Mouse (Mus musculus) heart, postnatal 4 days (tissue): ENCODE measurements around the gene Coro2a. TPM values are rescaled to one million over a fixed set of nuclear protein-coding genes. Genes with fewer than 3 reads are reported as not detected.
"Not testable (repeated sequence)": the region's sequence is repeated elsewhere in the genome, so short reads cannot be mapped to it uniquely, and the experiment has no call there.

Experiments
- DNase-seq: peaks from one replicate; pipeline ENCODE4 v3.0.0; 2021
- total RNA-seq, 2 experiments: library from RNA; stranded (reverse); gene quantifications; 2 replicates each; pipeline ENCODE4 v1.2.3; 2021

Coro2a gene
- total RNA-seq, 2 experiments from 2014 or later: 0.25 to 0.48 TPM

DNA sequence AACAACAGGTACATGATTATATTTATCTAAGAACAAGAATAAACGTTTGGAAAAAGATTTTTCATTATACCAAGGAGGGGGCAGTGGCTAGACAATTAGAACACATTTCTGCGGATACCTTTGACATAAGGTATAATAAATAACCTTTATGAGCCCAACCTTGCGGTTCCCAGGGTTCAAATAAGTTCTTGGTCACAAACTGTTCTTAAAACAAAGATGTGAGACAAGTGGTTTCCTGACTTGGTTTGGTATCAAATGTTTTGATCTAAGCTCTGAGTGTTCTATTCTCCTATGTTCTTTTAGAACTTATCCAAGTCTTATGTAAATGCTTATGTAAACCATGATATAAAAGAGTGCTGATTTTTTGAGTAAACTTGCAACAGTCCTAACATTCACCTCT, 17.5 kb downstream of the Coro2a start:
- not testable (repeated sequence) for DNase-seq

DNA sequence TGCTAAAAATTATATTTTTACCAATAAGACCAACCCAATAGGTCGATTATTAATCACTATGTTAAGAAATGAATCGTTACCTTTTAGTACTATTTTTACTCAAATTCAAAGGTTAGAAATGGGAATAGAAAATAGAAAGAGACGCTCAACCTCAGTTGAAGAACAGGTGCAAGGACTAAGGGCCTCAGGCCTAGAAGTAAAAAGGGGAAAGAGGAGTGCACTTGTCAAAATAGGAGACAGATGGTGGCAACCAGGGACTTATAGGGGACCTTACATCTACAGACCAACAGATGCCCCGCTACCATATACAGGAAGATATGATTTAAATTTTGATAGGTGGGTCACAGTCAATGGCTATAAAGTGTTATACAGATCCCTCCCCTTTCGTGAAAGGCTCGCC, 17.9 kb downstream of the Coro2a start:
- DNase-seq: not testable (repeated sequence)

GRCm38 (mm10) chr4:46582024-46582423, 20.0 kb downstream of the Coro2a start:
- not testable (repeated sequence) for DNase-seq

DNA sequence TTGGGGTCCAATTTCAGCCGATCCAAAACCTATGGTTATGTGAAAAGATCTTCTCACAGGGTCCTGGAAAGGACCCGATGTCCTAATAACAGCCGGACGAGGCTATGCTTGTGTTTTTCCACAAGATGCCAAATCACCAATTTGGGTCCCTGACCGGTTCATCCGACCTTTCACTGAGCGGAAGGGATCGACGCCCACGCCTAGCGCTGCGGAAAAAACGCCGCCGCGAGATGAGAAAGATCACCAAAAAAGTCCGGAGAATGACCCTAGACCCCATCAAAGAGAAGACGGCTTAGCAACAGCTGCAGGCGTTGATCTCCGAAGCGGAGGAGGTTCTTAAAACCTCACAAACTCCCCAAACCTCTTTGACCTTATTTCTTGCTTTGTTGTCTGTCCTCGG, 20.4 kb downstream of the Coro2a start:
- DNase-seq: not testable (repeated sequence)

DNA sequence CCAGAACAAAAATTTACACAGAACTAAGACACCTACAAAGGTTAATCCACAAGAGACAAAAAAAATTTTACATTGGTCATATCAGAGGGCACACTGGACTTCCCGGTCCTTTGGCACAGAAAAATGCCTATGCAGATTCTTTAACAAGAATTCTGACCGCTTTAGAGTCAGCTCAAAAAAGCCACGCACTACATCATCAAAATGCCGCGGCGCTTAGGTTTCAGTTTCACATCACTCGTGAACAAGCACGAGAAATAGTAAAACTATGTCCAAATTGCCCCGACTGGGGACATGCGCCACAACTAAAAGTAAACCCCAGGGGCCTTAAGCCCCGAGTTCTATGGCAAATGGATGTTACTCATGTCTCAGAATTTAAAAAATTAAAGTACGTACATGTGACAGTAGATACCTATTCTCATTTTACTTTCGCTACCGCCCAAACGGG, 21.2 kb downstream of the Coro2a start:
- peak; percentile 1 for DNase-seq

DNA sequence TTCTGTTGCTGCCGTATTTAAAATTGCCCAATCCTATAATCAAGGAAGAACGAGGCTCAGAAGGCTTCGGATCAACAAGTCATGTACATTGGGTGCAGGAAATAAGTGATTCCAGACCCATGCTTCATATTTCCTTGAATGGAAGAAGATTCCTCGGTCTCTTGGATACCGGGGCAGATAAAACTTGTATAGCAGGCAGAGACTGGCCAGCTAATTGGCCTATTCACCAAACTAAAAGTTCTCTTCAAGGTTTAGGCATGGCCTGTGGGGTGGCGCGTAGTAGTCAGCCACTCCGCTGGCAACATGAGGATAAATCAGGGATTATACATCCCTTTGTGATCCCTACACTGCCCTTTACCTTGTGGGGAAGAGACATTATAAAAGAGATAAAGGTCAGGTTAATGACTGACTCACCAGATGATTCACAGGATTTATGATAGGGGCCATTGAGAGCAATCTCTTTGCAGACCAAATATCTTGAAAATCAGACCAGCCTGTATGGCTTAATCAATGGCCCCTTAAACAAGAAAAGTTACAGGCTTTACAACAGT, 23.1 kb downstream of the Coro2a start:
- not testable (repeated sequence) for DNase-seq

GRCm38 (mm10) chr4:46578228-46578627, 23.8 kb downstream of the Coro2a start:
- peak; percentile 1 for DNase-seq

GRCm38 (mm10) chr4:46575509-46576284, 26.3 kb downstream of the Coro2a start:
- DNase-seq: not testable (repeated sequence)

- DNase-seq: peak; percentile 3
Measured at GRCm38 (mm10) chr4:46574841-46575240, 27.2 kb downstream of the Coro2a start.

- peak; percentile 12 for DNase-seq
Measured at GRCm38 (mm10) chr4:46574024-46574753, 27.8 kb downstream of the Coro2a start.

GRCm38 (mm10) chr4:46572616-46573015, 29.4 kb downstream of the Coro2a start:
- no peak for DNase-seq

- DNase-seq: peak; percentile 1
Measured at GRCm38 (mm10) chr4:46571744-46572143, 30.3 kb downstream of the Coro2a start.

- DNase-seq: no peak
Measured at GRCm38 (mm10) chr4:46569671-46570070, 32.3 kb downstream of the Coro2a start.

DNA sequence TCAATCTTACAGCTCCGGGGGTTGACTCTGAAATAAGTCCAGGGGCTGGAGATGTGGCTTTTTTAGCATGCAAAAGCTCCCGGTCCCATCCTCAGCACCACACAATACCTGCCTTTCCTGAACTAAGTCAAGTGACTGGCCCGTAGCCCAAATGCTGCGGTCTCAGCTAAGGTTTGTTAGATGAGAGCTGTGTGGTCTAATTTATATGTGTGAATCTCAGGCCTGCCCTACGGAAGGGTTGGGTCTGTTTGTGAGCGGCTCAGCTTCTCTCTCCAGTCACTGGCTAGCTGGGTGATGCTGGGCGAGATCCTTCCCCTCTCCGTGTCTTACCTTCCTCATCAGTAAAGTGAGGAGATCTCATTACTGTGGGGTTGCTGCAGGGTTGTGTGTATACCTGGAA, 33.8 kb downstream of the Coro2a start:
- peak; percentile 2 for DNase-seq

GRCm38 (mm10) chr4:46566931-46567671, 34.9 kb downstream of the Coro2a start:
- peak; percentile 3 for DNase-seq

- DNase-seq: peak; percentile 1
Measured at GRCm38 (mm10) chr4:46565393-46565955, 36.5 kb downstream of the Coro2a start.

DNA sequence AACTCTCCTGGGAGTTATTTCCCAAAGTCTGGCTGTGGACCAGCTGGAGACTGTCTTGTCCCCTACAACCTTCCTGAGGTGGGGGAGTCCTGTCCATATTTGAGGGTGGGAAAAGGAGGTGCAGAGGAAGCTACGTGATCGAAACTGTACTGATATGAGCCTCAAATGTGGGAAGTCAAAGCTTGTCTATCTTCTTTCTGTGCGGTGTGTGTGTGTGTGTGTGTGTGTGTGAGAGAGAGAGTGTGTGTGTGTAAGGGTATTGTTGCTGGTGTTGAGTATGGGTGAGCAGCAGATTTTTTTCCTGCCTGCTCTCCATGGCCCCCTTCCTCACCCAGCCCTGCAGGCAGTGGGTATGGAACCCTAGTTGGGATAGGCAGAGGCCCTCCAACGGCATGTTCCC, 37.8 kb downstream of the Coro2a start:
- no peak for DNase-seq

GRCm38 (mm10) chr4:46563847-46564246, 38.2 kb downstream of the Coro2a start:
- DNase-seq: peak; percentile 25

- DNase-seq: peak; percentile 3
Measured at GRCm38 (mm10) chr4:46562841-46563240, 39.2 kb downstream of the Coro2a start.

DNA sequence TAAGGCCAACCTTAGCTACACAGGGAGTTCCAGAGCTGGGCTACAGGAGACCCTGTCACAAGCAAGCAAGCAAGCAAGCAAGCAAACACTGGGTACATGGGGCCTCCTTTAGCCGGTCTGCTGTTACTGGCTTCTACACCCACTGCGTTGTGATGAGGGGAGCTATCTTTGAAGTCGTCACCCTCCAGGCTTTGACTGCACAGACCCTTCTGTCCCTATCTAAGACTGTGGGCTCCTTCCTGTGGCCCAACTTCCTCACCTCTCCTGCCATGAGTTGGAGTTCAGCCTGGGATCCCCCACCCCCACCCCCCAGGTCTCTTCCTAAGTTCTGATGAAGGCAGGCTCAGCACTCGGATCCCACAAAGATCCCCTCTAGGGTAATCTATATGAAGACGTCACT, 40.0 kb downstream of the Coro2a start:
- peak; percentile 1 for DNase-seq

GRCm38 (mm10) chr4:46560069-46560705, 41.8 kb downstream of the Coro2a start:
- peak; percentile 1 for DNase-seq
